Mouse (Mus musculus) E14TG2a.4 (cell line): ENCODE results near the gene Evc.

Source experiments
- CTCF ChIP-seq: conservative IDR thresholded peaks from 2 replicates; pipeline ENCODE4 v1.5.1; 2014; ENCODE audit warnings: low read length
- NANOG ChIP-seq: IDR thresholded peaks from 2 replicates; pipeline ENCODE4 v1.6.1; 2014; ENCODE audit warnings: borderline replicate concordance, low read length, mixed read lengths
- POU5F1 ChIP-seq: IDR thresholded peaks from 2 replicates; pipeline ENCODE4 v1.6.1; 2014; ENCODE audit warnings: low read length, borderline replicate concordance

DNA sequence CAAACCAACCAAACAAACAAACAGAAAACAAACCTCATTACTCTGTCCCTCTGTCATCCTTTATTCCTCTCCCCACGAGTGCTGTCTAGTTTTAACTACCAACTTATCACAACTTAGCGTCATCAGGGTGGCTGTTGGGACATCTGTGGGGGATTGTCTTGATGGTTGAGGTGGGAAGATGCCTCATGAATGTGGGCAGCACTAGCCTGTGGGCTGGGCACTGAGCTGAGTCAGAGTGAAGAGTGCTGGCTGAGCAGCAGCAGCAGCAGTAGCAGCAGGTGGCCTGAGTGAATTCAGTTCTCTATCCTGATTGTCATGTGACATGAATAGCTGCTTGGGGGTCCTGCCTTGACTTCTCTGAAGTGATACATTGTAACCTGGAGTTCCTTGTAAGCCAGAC lies 7.3 kb upstream of the Evc start:
- TF ChIP-seq CTCF: no peak
- TF ChIP-seq POU5F1: no peak
- no peak for TF ChIP-seq NANOG
